Comparison of ENCODE assay signal across 16 mouse cellular contexts in the genomic region with DNA sequence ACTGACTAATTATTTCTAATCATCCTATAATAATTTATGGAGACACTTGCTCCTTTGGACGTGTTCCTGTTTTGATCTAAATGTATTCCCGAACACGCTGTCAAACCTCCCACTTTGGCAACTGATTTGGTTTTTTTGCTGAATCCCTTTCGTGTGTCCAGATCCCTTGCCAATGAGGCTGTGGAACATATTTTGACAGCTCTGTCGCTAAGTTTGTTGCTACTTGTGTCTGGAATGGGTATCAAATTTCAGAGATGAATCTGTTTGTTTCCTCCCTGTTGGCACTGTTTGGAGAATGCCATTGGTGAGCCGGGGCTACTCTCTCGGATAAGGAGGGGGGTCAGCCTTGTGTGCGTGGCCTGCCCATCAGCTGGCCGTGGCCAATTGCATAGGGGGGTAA.
DNase-seq lines count a peak whose midpoint lies in the region; ATAC-seq lines count a peak whose summit lies in the region.
"Had no signal": no experiment of that assay in that cellular context is flagged by ENCODE, and none has a peak within 500 bp of the region (broad histone marks: within the 10 kb centered on the region; RNA-seq: fewer than 3 reads in every experiment).

No protein-coding gene starts in this region.

- H3K9me3 ChIP-seq in forebrain, embryonic 13.5 days (replicated peaks), result no peaks in the 10 kb centered on the region
- no peaks in the 10 kb centered on the region for H3K9me3 ChIP-seq in forebrain, embryonic 10.5 days
- H3K9me3 ChIP-seq: hindbrain, embryonic 12.5 days; intestine, embryonic 15.5 days; kidney, embryonic 15.5 days; liver, embryonic 12.5 days; lung, embryonic 15.5 days; neural tube, embryonic 12.5 days had no signal

- 0 out of 2 replicates have a peak, but pooled peaks have one; percentile 30 for ATAC-seq in forebrain, embryonic 13.5 days
- no peak for ATAC-seq in erythroblast, adult 5-6 weeks (replicated peaks; ENCODE audit: low FRiP score, poor library complexity, severe bottlenecking)
- ATAC-seq: intestine, embryonic 15.5 days; liver, embryonic 12.5 days had no signal

- no peak overlapping the region for H3K4me3 ChIP-seq in forebrain, embryonic 13.5 days
- H3K4me3 ChIP-seq in forebrain, embryonic 10.5 days, result no peak overlapping the region
- H3K4me3 ChIP-seq: hindbrain, embryonic 12.5 days; intestine, embryonic 15.5 days; kidney, embryonic 15.5 days; liver, embryonic 12.5 days; lung, embryonic 15.5 days; neural tube, embryonic 12.5 days had no signal

- no peak overlapping the region for H3K27ac ChIP-seq in forebrain, embryonic 13.5 days
- no peak overlapping the region for H3K27ac ChIP-seq in forebrain, embryonic 10.5 days
- H3K27ac ChIP-seq: hindbrain, embryonic 12.5 days; intestine, embryonic 15.5 days; kidney, embryonic 15.5 days; liver, embryonic 12.5 days; lung, embryonic 15.5 days; neural tube, embryonic 12.5 days had no signal

- no peak for DNase-seq in forebrain, embryonic 10.5 days (ENCODE audit: extremely low spot score, low spot score)
- peak; percentile 48 for DNase-seq in layer of hippocampus, adult 11-12 months (ENCODE audit: low spot score)
- DNase-seq in layer of hippocampus, postnatal 25 days (ENCODE audit: extremely low spot score in 1 of 2, low spot score in 1 of 2), result no peak
- peak; percentile 5 to 12 for DNase-seq in right cerebral cortex, adult 2 months (ENCODE audit: low spot score in 2 of 2)
- DNase-seq in right cerebral cortex, postnatal 36 days (ENCODE audit: low spot score in 2 of 2), result no peak
- DNase-seq in telencephalon, adult 2 months (ENCODE audit: low read depth, low spot score), result peak; percentile 60
- DNase-seq: cerebellum, adult 2 months; thymus, adult 18-20 months had no signal

- no peaks in the 10 kb centered on the region for H3K27me3 ChIP-seq in forebrain, embryonic 13.5 days
- H3K27me3 ChIP-seq in forebrain, embryonic 10.5 days (ENCODE audit: poor library complexity, severe bottlenecking), result no peaks in the 10 kb centered on the region
- H3K27me3 ChIP-seq: intestine, embryonic 15.5 days; kidney, embryonic 15.5 days; liver, embryonic 12.5 days; lung, embryonic 15.5 days; neural tube, embryonic 12.5 days had no signal

- no peaks in the 10 kb centered on the region for H3K36me3 ChIP-seq in forebrain, embryonic 13.5 days (ENCODE audit: poor library complexity, severe bottlenecking)
- H3K36me3 ChIP-seq in forebrain, embryonic 10.5 days (replicated peaks), result no peaks in the 10 kb centered on the region
- H3K36me3 ChIP-seq: hindbrain, embryonic 12.5 days; intestine, embryonic 15.5 days; kidney, embryonic 15.5 days; liver, embryonic 12.5 days; lung, embryonic 15.5 days; neural tube, embryonic 12.5 days had no signal

- peaks cover 12% of the 10 kb centered on the region; the same call in 1 of the 2 replicates for H3K4me1 ChIP-seq in forebrain, embryonic 13.5 days
- H3K4me1 ChIP-seq in forebrain, embryonic 10.5 days, result no peaks in the 10 kb centered on the region
- H3K4me1 ChIP-seq: intestine, embryonic 15.5 days; kidney, embryonic 15.5 days; liver, embryonic 12.5 days; lung, embryonic 15.5 days; neural tube, embryonic 12.5 days had no signal

- WGBS in forebrain, embryonic 13.5 days, result 68% methylated on average over 9 of the region's 9 CpGs
- WGBS in forebrain, embryonic 10.5 days, result 90% methylated on average over 9 of the region's 9 CpGs

- H3K4me2 ChIP-seq in forebrain, embryonic 13.5 days, result no peak overlapping the region
- H3K4me2 ChIP-seq: hindbrain, embryonic 12.5 days; intestine, embryonic 15.5 days; kidney, embryonic 15.5 days; liver, embryonic 12.5 days; lung, embryonic 15.5 days; neural tube, embryonic 12.5 days had no signal

- no peak overlapping the region for H3K9ac ChIP-seq in forebrain, embryonic 13.5 days
- H3K9ac ChIP-seq: hindbrain, embryonic 12.5 days; intestine, embryonic 15.5 days; kidney, embryonic 15.5 days; liver, embryonic 12.5 days; lung, embryonic 15.5 days; neural tube, embryonic 12.5 days had no signal

Comparison
In these comparisons a context has a peak if more than half of its experiments do, and no peak if none do; other contexts are left out.
1. DNase-seq: peak in layer of hippocampus, adult 11-12 months (single experiment), right cerebral cortex, adult 2 months (2 of 2) and telencephalon, adult 2 months (single experiment); none in forebrain, embryonic 10.5 days (single experiment), layer of hippocampus, postnatal 25 days (0 of 2) and right cerebral cortex, postnatal 36 days (0 of 2).